Mouse (Mus musculus): ENCODE measurements around the gene Spryd3. TPM values are rescaled to one million over a fixed set of nuclear protein-coding genes. Genes with fewer than 3 reads are reported as not detected.
A peak's percentile ranks its signal among the peaks of the same experiment; 100 is the strongest.
"Not testable (repeated sequence)": the region's sequence is repeated elsewhere in the genome, so short reads cannot be mapped to it uniquely, and the experiment has no call there.

Gene Spryd3
- polyA plus RNA-seq, 1 experiment = 46.6 TPM

GRCm38 (mm10) chr15:102082148-102082547 lies 53.9 kb downstream of the Spryd3 start:
- Histone ChIP-seq H3K27ac (ENCODE audit: control insufficient read depth, insufficient read depth, low read depth, low read length) (no peak overlapping the region), H3K27me3 (ENCODE audit: control insufficient read depth, insufficient read depth, low read length) (no peaks in the 10 kb centered on the region), H3K36me3 (ENCODE audit: control insufficient read depth, insufficient read depth, low read length) (peaks cover 7% of the 10 kb centered on the region; the same call in 1 of the 2 replicates), H3K4me3 (ENCODE audit: control insufficient read depth, low read depth, low read length) (no peak overlapping the region), H3K4me1 (ENCODE audit: control insufficient read depth, insufficient read depth, low read length) (no peaks in the 10 kb centered on the region)
- TF ChIP-seq POLR2A (IDR thresholded peaks at IDR 0.05; ENCODE audit: control insufficient read depth, low read depth, low read length) = no peak
- TF ChIP-seq CTCF (IDR thresholded peaks at IDR 0.05; ENCODE audit: control insufficient read depth, insufficient read depth, insufficient replicate concordance, low read depth, low read length) = no peak

GRCm38 (mm10) chr15:102080429-102080828 lies 55.6 kb downstream of the Spryd3 start:
- H3K36me3 ChIP-seq (ENCODE audit: control insufficient read depth, insufficient read depth, low read length) = peaks cover 5% of the 10 kb centered on the region; the same call in 1 of the 2 replicates

GRCm38 (mm10) chr15:102079924-102080323 lies 56.1 kb downstream of the Spryd3 start:
- H3K27me3 ChIP-seq (ENCODE audit: control insufficient read depth, insufficient read depth, low read length); H3K4me3 ChIP-seq (ENCODE audit: control insufficient read depth, low read depth, low read length); H3K27ac ChIP-seq (ENCODE audit: control insufficient read depth, insufficient read depth, low read depth, low read length); H3K4me1 ChIP-seq (ENCODE audit: control insufficient read depth, insufficient read depth, low read length); H3K36me3 ChIP-seq (ENCODE audit: control insufficient read depth, insufficient read depth, low read length): not testable (repeated sequence)

More at GRCm38 (mm10) chr15:102080429-102080828, 55.6 kb downstream of the Spryd3 start:
- H3K27ac ChIP-seq (ENCODE audit: control insufficient read depth, insufficient read depth, low read depth, low read length) = no peak overlapping the region
- H3K27me3 ChIP-seq (ENCODE audit: control insufficient read depth, insufficient read depth, low read length) = no peaks in the 10 kb centered on the region
- no peaks in the 10 kb centered on the region for H3K4me1 ChIP-seq (ENCODE audit: control insufficient read depth, insufficient read depth, low read length)
- H3K4me3 ChIP-seq (ENCODE audit: control insufficient read depth, low read depth, low read length) = no peak overlapping the region
- no peak for TF ChIP-seq POLR2A (IDR thresholded peaks at IDR 0.05; ENCODE audit: control insufficient read depth, low read depth, low read length)
- TF ChIP-seq CTCF (IDR thresholded peaks at IDR 0.05; ENCODE audit: control insufficient read depth, insufficient read depth, insufficient replicate concordance, low read depth, low read length) = no peak

DNA sequence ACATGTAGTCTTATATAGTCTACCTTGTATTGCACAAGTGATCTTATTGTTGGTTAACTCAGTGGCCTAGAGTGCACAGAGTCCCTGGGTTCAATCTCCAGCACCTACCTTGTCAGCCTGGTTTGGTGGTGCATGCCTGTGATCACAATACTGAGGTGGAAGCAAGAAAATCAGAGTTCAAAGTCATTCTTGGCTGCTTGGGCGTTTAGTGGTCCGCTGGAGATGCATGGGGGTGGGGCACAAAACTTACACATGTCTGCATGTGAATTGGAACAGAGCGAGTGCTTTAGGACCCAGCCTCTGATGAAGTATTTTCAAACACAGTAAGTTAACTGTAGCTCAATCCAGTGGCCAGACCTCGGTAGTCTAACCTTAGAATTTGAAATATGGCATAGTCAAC lies 56.8 kb downstream of the Spryd3 start:
- no peak overlapping the region for H3K4me3 ChIP-seq (ENCODE audit: control insufficient read depth, low read depth, low read length)
- TF ChIP-seq POLR2A (IDR thresholded peaks at IDR 0.05; ENCODE audit: control insufficient read depth, low read depth, low read length) = no peak
- no peak for TF ChIP-seq CTCF (IDR thresholded peaks at IDR 0.05; ENCODE audit: control insufficient read depth, insufficient read depth, insufficient replicate concordance, low read depth, low read length)
- H3K27me3 ChIP-seq (ENCODE audit: control insufficient read depth, insufficient read depth, low read length) = no peaks in the 10 kb centered on the region
- H3K4me1 ChIP-seq (ENCODE audit: control insufficient read depth, insufficient read depth, low read length) = peaks cover 5% of the 10 kb centered on the region
- H3K27ac ChIP-seq (ENCODE audit: control insufficient read depth, insufficient read depth, low read depth, low read length) = no peak overlapping the region
- peaks cover 3% of the 10 kb centered on the region; the same call in 1 of the 2 replicates for H3K36me3 ChIP-seq (ENCODE audit: control insufficient read depth, insufficient read depth, low read length)

DNA sequence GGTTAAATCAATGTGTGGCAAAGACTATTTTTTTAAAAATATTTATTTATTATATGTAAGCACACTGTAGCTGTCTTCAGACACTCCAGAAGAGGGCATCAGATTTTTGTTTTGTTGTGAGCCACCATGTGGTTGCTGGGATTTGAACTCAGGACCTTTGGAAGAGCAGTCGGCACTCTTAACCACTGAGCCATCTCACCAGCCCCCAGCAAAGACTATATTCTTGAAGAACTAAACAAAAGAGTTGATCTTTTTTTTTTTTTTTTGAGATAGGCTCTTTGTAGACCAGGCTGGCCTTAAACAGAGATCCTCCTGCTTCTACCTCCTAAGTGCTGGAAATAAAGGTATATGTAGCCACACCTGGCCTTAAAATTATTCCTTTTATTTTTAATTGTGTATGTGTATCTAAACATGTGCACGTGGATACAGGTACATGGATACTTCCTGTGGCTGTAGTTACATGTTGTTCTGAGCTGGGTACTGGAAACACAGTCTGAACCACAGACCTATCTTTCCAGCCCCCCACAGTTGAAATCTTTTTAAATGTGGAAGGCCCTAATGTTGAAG lies 58.8 kb downstream of the Spryd3 start:
- Histone ChIP-seq H3K27ac (ENCODE audit: control insufficient read depth, insufficient read depth, low read depth, low read length) (no peak overlapping the region), H3K27me3 (ENCODE audit: control insufficient read depth, insufficient read depth, low read length) (no peaks in the 10 kb centered on the region), H3K4me1 (ENCODE audit: control insufficient read depth, insufficient read depth, low read length) (peaks cover 5% of the 10 kb centered on the region), H3K4me3 (ENCODE audit: control insufficient read depth, low read depth, low read length) (no peak overlapping the region), H3K36me3 (ENCODE audit: control insufficient read depth, insufficient read depth, low read length) (0 out of 2 replicates have a peak, but pooled peaks cover under 1% of the 10 kb centered on the region)
- TF ChIP-seq CTCF (IDR thresholded peaks at IDR 0.05; ENCODE audit: control insufficient read depth, insufficient read depth, insufficient replicate concordance, low read depth, low read length) (no peak), POLR2A (IDR thresholded peaks at IDR 0.05; ENCODE audit: control insufficient read depth, low read depth, low read length) (no peak)

GRCm38 (mm10) chr15:102074876-102075585 lies 61.0 kb downstream of the Spryd3 start:
- Histone ChIP-seq H3K4me1 (ENCODE audit: control insufficient read depth, insufficient read depth, low read length) (peaks cover 5% of the 10 kb centered on the region), H3K27me3 (ENCODE audit: control insufficient read depth, insufficient read depth, low read length) (no peaks in the 10 kb centered on the region), H3K4me3 (ENCODE audit: control insufficient read depth, low read depth, low read length) (peak overlapping the region; percentile 96; the same call in 1 of the 2 replicates), H3K27ac (ENCODE audit: control insufficient read depth, insufficient read depth, low read depth, low read length) (no peak overlapping the region), H3K36me3 (ENCODE audit: control insufficient read depth, insufficient read depth, low read length) (no peaks in the 10 kb centered on the region)
- TF ChIP-seq POLR2A (IDR thresholded peaks at IDR 0.05; ENCODE audit: control insufficient read depth, low read depth, low read length) = no peak
- no peak for TF ChIP-seq CTCF (IDR thresholded peaks at IDR 0.05; ENCODE audit: control insufficient read depth, insufficient read depth, insufficient replicate concordance, low read depth, low read length)

GRCm38 (mm10) chr15:102074070-102074731 lies 61.8 kb downstream of the Spryd3 start:
- H3K27me3 ChIP-seq (ENCODE audit: control insufficient read depth, insufficient read depth, low read length) = no peaks in the 10 kb centered on the region
- peak overlapping the region; percentile 96 for H3K4me3 ChIP-seq (ENCODE audit: control insufficient read depth, low read depth, low read length)
- TF ChIP-seq POLR2A (IDR thresholded peaks at IDR 0.05; ENCODE audit: control insufficient read depth, low read depth, low read length) = no peak; the same call in 1 of the 2 replicates
- TF ChIP-seq CTCF (IDR thresholded peaks at IDR 0.05; ENCODE audit: control insufficient read depth, insufficient read depth, insufficient replicate concordance, low read depth, low read length) = no peak
- H3K36me3 ChIP-seq (ENCODE audit: control insufficient read depth, insufficient read depth, low read length) = no peaks in the 10 kb centered on the region
- H3K4me1 ChIP-seq (ENCODE audit: control insufficient read depth, insufficient read depth, low read length) = peaks cover 5% of the 10 kb centered on the region
- peak overlapping the region; percentile 97 for H3K27ac ChIP-seq (ENCODE audit: control insufficient read depth, insufficient read depth, low read depth, low read length)
